Mouse (Mus musculus): ENCODE results near the gene Trmt6.

GRCm38 (mm10) chr2:132793441-132794203 lies 22.2 kb downstream of the Trmt6 start:
- TF ChIP-seq CTCF (conservative IDR thresholded peaks at IDR 0.05; ENCODE audit: low read length) (no peak), POU5F1 (IDR thresholded peaks at IDR 0.05; ENCODE audit: borderline replicate concordance, low read length) (no peak), NANOG (IDR thresholded peaks at IDR 0.05; ENCODE audit: borderline replicate concordance, low read length) (no peak)

Data from E14TG2a.4 (cell line).